8 mouse cellular contexts compared by ENCODE assay signal in genomic region chrX:166170800-166171738, GRCm38 (mm10). TPM values are rescaled to one million over a fixed set of nuclear protein-coding genes. Genes with fewer than 3 reads are reported as not detected.
A peak's percentile ranks its signal among the peaks of the same experiment; 100 is the strongest.
DNase-seq lines count a peak whose midpoint lies in the region; ATAC-seq lines count a peak whose summit lies in the region.

No protein-coding gene starts in this region.

- no peak for DNase-seq in kidney, postnatal 4 days
- DNase-seq in Muller cell, postnatal 12 days (ENCODE audit: inconsistent ontology term): peak; percentile 15
- DNase-seq in induced T-regulatory cell, adult 2 months (ENCODE audit: low read depth): peak; percentile 65
- no peak for DNase-seq in cerebellum, adult 18-20 months
- DNase-seq in lung, postnatal 25 days (ENCODE audit: low spot score): no peak
- no peak for DNase-seq in frontal cortex, adult 2 months (ENCODE audit: extremely low spot score in 1 of 2, low spot score in 1 of 2)

- H3K9ac ChIP-seq in kidney, embryonic 14.5 days (ENCODE audit: low read depth, low read length): peak overlapping the region; percentile 53
- H3K9ac ChIP-seq in midbrain, embryonic 16.5 days (ENCODE audit: low read depth, low read length): peak overlapping the region; percentile 68

- H3K9me3 ChIP-seq in kidney, embryonic 14.5 days (ENCODE audit: control insufficient read depth, low read length): no peaks in the 10 kb centered on the region
- no peaks in the 10 kb centered on the region for H3K9me3 ChIP-seq in midbrain, embryonic 16.5 days (replicated peaks; ENCODE audit: control insufficient read depth, low read length, poor library complexity, severe bottlenecking)

- peak overlapping the region; percentile 47 for H3K4me2 ChIP-seq in kidney, embryonic 14.5 days (replicated peaks; ENCODE audit: low read depth, low read length)
- H3K4me2 ChIP-seq in midbrain, embryonic 16.5 days (ENCODE audit: low read length): peak overlapping the region; percentile 56

- peak overlapping the region; percentile 62; the same call in 1 of the 2 replicates for H3K27ac ChIP-seq in kidney, embryonic 14.5 days (ENCODE audit: low read depth, low read length)
- H3K27ac ChIP-seq in midbrain, embryonic 16.5 days (ENCODE audit: low read length): peak overlapping the region; percentile 81

- no peaks in the 10 kb centered on the region for H3K27me3 ChIP-seq in kidney, embryonic 14.5 days (ENCODE audit: control insufficient read depth, insufficient read depth, low read length)
- no peaks in the 10 kb centered on the region for H3K27me3 ChIP-seq in midbrain, embryonic 16.5 days (ENCODE audit: control insufficient read depth, insufficient read depth, low read depth, low read length)

- peak overlapping the region; percentile 48 for H3K4me3 ChIP-seq in kidney, embryonic 14.5 days (ENCODE audit: low read length)
- peak overlapping the region; percentile 51 for H3K4me3 ChIP-seq in midbrain, embryonic 16.5 days (ENCODE audit: low read depth, low read length)

- H3K4me1 ChIP-seq in kidney, embryonic 14.5 days (ENCODE audit: control insufficient read depth, insufficient read depth, low read length): no peaks in the 10 kb centered on the region
- peaks cover 3% of the 10 kb centered on the region; the same call in 1 of the 2 replicates for H3K4me1 ChIP-seq in midbrain, embryonic 16.5 days (ENCODE audit: control insufficient read depth, insufficient read depth, low read length)

- no peak for ATAC-seq in kidney, embryonic 14.5 days (ENCODE audit: low FRiP score, low TSS enrichment)
- no peak for ATAC-seq in midbrain, embryonic 16.5 days

- H3K36me3 ChIP-seq in kidney, embryonic 14.5 days (ENCODE audit: control insufficient read depth, insufficient read depth, low read length): no peaks in the 10 kb centered on the region
- H3K36me3 ChIP-seq in midbrain, embryonic 16.5 days (ENCODE audit: control insufficient read depth, insufficient read depth, low read length): no peaks in the 10 kb centered on the region

- 35% methylated on average over 9 of the region's 9 CpGs for WGBS in kidney, embryonic 14.5 days
- WGBS in midbrain, embryonic 16.5 days: 24% methylated on average over 9 of the region's 9 CpGs

RNA-seq across cellular contexts. Expression of gene Gemin8, which starts 0.8 kb away (rescaled TPM):
- 17.8 and 19.2 TPM in 2 replicates for polyA plus RNA-seq in kidney, embryonic 14.5 days (2014; fragmentation: Nextera tagmentation; extraction: Ambion mirVana)
- 7.2 and 7.7 TPM in 2 replicates for polyA plus RNA-seq in midbrain, embryonic 16.5 days (2015; fragmentation: Nextera tagmentation; extraction: Ambion mirVana)
- 15.6 and 16.4 TPM in 2 replicates for polyA plus RNA-seq in frontal cortex, adult 2 months (2012; rRNA removed)

Comparison
In these comparisons a context has a peak if more than half of its experiments do, and no peak if none do; other contexts are left out.
1. DNase-seq: peak in Muller cell, postnatal 12 days (single experiment) and induced T-regulatory cell, adult 2 months (single experiment); none in kidney, postnatal 4 days (0 of 2), cerebellum, adult 18-20 months (0 of 2), lung, postnatal 25 days (single experiment) and frontal cortex, adult 2 months (0 of 2).